Mouse (Mus musculus) leukemia stem cell, adult 10-12 weeks (primary cell): ENCODE data around the gene Pik3r2. TPM values are rescaled to one million over a fixed set of nuclear protein-coding genes. Genes with fewer than 3 reads are reported as not detected.

Experiments used
- polyA plus RNA-seq: library from polyadenylated mRNA; stranded (reverse); fragments of >175 nt; gene quantifications from 2 replicates; pipeline ENCODE4 v1.2.3, GENCODE M21; 2012; ENCODE audit warnings: low replicate concordance

Pik3r2 gene
- 120 and 128 TPM in 2 replicates for polyA plus RNA-seq

DNA sequence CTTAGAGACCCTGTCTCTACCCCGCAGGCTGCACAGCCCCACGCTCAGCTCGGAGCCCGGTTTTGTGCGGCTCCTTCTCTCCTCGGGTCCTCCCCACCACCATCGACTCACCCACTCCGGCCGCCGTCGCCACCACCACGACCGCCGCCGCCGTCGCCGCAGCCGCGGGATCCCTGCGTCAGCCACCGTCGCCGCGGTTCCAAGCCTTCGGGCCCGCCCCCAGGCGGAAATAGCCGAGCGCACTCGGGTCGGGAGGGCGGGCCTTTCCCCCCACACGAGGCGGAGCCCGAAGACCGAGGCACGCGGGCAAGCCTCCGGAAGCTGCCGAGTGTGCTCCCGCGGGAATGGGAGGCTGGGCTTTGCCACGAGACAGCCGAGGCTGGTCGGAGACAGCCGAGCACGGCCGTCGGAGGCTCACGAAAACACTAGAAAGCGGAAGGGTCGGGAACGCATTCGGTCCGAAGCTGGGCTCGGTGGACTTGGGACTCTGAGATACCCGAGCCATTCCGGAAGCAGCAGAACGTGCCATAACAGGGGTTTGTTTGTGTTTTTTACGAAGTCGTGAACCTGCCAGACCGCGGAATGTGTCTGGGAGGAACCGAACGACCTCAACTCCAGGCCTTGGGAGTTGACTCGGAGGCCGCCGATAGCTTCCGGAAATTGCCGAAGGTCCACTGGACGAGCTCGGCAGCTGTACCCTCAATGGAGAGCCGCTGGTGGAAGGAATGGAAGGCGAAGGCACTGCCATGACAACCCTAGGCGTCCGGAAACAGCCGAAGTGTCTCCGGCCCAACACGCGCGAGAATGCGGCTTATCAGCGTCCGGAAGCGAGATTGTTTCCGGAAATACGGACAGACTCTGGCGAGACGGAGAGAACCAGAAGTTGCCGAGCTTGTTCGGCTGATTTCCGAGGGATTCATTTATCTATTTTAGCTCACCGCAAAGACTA is at the start of gene Pik3r2:
Gene Pik3r2 (minus strand): TSS at position 218 of the 949 bp plus-strand sequence.

DNA sequence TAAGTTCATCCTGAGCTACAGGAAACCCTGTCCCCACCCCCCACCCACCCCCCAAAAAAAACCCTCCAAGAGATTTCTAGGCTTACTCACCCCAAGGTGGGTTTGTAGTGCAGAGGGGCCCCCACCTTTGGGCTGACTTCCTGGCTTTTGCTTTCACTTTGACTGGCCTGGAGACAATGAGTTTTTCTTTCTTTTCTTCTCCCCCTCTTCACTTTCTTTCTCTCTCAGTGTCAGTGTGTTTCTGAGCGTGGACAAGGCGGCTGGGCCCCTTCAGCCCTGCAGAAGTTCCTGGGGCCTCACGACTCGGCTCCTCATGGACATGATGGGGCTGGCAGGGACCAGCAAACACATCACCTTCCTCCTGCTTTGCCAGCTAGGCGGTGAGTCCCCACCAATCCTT is 31.7 kb upstream of the Pik3r2 start, which contains the start of gene Il12rb1:
Gene Il12rb1 (plus strand): TSS at position 211 of the 400 bp plus-strand sequence.

DNA sequence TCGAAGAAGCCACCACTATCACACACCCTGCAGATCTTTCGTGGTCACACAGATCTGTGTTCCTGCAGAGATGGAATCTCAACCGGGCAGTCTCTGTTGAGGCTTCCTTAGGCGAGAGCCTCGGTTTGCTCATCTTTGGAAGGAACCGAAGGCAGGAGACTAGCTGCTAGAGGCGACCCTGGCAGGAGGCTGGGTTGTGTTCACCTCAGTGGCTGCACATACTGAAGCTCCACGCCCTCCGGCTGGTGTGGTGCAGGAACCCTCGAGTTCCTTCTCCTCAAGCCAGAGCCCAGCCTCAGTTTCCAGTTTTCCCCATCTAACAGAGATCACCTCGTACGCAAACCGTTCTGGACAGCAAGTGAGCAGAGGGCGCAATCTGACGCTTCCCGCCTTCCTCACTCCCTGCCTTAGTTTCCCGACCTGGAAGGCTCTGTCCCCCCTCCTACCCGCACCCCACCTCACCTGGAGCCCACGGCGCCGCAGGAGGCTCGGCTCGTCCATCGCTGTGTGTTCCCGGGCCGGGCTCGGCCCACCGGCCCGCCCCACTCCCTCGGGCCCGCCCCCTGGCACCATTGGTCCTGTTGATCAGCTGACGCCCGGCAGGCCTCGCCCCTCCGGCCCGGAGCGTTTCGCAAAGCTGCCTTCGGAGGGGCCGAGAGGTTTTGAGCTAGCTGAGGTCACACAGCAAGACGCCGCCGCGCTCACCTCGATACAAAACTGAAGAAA is 28.1 kb upstream of the Pik3r2 start, which contains the start of gene Mast3:
Gene Mast3 (minus strand): TSS at position 574 of the 726 bp plus-strand sequence.

DNA sequence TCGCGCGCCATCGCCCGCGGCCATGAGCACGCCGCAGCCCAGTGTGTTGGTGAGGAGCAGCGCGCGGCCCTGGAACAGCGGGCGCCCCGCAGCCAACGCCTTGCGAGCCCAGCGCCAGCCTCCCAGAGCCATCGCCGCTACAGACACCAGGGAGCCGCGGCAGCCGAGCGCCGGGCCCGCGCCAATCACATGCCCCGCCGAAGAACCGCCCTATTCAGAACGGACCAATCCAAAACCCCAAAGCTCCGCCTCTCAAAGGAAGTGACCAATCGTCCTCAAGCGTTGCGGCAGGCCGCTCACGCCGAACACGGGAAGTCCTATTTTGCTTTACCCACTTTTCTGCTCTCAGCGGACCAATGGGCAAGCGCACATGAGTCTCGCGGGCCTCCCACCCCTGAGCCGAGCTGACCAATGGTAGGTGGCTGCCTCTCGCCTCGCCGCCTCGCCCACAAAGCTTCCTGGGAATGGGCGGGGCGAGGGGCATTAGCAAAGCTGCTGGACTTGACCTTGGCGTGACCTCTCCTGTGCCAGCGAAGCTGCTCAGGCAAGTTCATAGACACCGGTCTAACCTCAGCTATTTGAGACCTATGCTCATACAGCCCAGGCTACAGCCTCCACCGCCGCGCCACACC is 15.6 kb downstream of the Pik3r2 start, which contains the start of gene Mpv17l2:
Gene Mpv17l2 (minus strand): TSS at position 172 of the 632 bp plus-strand sequence.

DNA sequence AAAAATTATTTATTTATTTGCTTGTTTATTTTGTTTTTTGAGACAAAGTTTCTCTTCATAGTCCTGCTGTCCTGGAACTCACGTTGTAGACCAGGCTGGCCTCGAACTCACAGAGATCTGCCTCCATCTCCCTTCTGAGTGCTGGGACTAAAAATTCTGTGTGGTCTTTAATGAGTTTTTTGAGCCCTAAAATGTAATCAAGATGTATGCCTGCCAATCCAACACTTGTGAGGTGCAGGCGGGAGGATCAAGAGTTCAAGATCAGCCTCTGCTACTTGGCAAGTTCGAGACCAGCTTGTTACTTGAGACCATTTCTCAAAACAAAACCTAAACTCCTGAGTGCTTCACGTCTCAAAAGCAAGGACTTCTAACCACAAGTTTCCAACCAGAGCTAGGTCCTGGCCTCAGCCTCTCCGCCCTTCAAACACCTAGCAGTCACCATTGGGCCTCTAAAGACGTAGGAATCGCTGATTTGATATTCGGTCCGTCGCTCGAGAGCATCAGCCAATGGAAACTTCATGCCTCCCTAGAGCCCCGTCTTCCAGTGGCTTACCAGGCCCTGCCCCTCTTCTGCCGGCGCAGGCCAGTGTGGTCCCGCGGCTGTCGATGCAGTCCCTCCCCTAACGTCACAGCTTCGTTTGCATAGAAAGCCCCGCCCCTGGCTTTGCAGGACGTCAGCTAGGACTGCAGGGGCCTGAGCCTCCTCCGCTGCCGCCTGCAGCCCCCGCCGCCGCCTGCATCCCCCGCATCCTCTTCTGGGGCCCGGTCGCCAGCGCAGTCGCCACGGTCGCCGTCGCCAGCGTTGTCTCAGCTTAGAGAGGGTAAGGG is 22.3 kb downstream of the Pik3r2 start, which contains the start of gene Rab3a:
Gene Rab3a (plus strand): TSS at position 637 of the 828 bp plus-strand sequence.

DNA sequence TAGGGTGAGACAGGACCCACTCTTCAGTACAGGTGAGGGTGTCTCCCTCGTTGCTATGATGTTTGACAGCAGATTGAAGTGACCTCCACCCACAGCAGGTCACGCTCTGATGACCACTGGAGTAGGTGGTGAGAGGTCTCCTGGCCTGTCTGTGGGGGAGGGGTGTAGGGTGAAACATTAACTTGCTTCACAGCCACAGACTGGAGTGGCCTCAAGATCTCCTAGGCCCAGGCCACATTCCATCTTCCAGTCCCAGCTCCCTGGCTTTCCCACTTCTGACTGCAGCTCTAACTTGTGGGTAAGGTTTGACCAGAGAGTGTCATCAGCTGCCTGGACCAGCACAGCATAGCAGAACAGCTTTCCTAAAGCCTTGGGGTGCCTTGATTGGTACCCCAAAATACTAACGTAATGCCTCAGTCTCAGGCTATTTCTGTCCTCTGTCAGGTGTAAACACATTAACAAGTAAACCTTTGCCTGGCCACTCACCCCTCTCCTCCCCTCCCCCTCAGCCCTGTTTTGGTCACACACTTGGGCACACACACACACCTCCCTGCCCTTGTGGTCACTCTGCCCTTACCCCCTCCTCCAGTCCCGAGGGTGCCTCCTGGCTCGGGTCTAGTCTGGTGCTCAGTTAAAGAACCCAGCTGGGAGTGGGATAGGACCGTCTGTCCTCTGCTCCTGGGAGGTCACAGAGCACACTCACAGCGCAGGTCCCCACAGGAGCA is 52.9 kb downstream of the Pik3r2 start, which contains the start of gene Pde4c:
Gene Pde4c (plus strand): TSS at position 235 of the 725 bp plus-strand sequence.

DNA sequence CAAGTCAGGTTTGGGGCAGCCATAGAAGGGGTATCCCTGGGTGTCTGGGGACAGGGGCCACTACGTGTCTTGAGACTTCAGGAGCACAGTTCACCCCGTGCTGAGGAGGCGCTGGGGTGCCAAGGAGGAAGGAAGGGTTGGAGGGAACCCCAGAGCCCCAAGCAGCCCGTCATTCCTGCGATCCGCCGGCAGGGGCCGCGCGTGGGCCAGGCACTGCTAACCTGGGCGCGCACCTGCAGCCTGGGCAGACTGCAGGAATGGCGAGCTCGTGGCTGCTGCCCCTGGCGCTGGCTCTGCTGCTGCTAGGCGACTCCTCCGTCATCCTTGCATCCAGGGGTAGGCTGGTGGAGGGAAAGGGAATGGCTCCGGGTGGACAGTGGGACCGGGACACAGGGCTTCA is 58.2 kb downstream of the Pik3r2 start, which contains the start of gene Gm3336:
Gene Gm3336 (plus strand): TSS at position 247 of the 400 bp plus-strand sequence.

Other genes starting within 250 kb of the Pik3r2 start
- gene Fkbp8, start 249.0 kb downstream of the Pik3r2 start, polyA plus RNA-seq, result 1,600 and 2,800 TPM in 2 replicates
- gene Kxd1, start 248.8 kb downstream of the Pik3r2 start, polyA plus RNA-seq, result 30.5 and 31.3 TPM in 2 replicates
- 42.1 and 42.5 TPM in 2 replicates for gene Ell, start 237.3 kb downstream of the Pik3r2 start, polyA plus RNA-seq
- gene Isyna1, start 182.3 kb downstream of the Pik3r2 start, polyA plus RNA-seq, result 253 and 312 TPM in 2 replicates
- gene Ssbp4, start 167.8 kb downstream of the Pik3r2 start, polyA plus RNA-seq, result 1,745 and 3,628 TPM in 2 replicates
- gene Lrrc25, start 160.6 kb downstream of the Pik3r2 start, polyA plus RNA-seq, result 12.7 and 15.0 TPM in 2 replicates
- gene Gdf15, start 144.3 kb downstream of the Pik3r2 start, polyA plus RNA-seq, result 8.6 and 17.1 TPM in 2 replicates
- gene Pgpep1, start 116.3 kb downstream of the Pik3r2 start, polyA plus RNA-seq, result 3.0 and 4.7 TPM in 2 replicates
- 259 and 742 TPM in 2 replicates for gene Lsm4, start 103.5 kb downstream of the Pik3r2 start, polyA plus RNA-seq
- gene Jund, start 77.8 kb downstream of the Pik3r2 start, polyA plus RNA-seq, result 585 and 1,357 TPM in 2 replicates
- not detected in 2 replicates for gene Iqcn, start 73.3 kb downstream of the Pik3r2 start, polyA plus RNA-seq
- not detected in 2 replicates for gene Gm3336, start 58.2 kb downstream of the Pik3r2 start, polyA plus RNA-seq
- 0.76 and 0.99 TPM in 2 replicates for gene Pde4c, start 53.0 kb downstream of the Pik3r2 start, polyA plus RNA-seq
- 20.7 and 31.8 TPM in 2 replicates for gene Rab3a, start 22.0 kb downstream of the Pik3r2 start, polyA plus RNA-seq
- 124 and 154 TPM in 2 replicates for gene Mpv17l2, start 15.8 kb downstream of the Pik3r2 start, polyA plus RNA-seq
- gene Mast3, start 28.3 kb upstream of the Pik3r2 start, polyA plus RNA-seq, result 318 and 530 TPM in 2 replicates
- gene Il12rb1, start 31.7 kb upstream of the Pik3r2 start, polyA plus RNA-seq, result 1.1 and 2.2 TPM in 2 replicates
- gene Arrdc2, start 63.0 kb upstream of the Pik3r2 start, polyA plus RNA-seq, result 99.3 and 171 TPM in 2 replicates
- gene Kcnn1, start 86.5 kb upstream of the Pik3r2 start, polyA plus RNA-seq, result 1.7 and 1.9 TPM in 2 replicates
- gene Ccdc124, start 97.2 kb upstream of the Pik3r2 start, polyA plus RNA-seq, result 106 and 109 TPM in 2 replicates
- 0.40 and 0.42 TPM in 2 replicates for gene Slc5a5, start 116.0 kb upstream of the Pik3r2 start, polyA plus RNA-seq
- gene Rpl18a, start 120.7 kb upstream of the Pik3r2 start, polyA plus RNA-seq, result 810 and 4,309 TPM in 2 replicates
- 110 and 117 TPM in 2 replicates for gene Map1s, start 129.2 kb upstream of the Pik3r2 start, polyA plus RNA-seq